Mouse (Mus musculus) heart, embryonic 16.5 days (tissue): ENCODE data around the gene C1qtnf5. TPM values are rescaled to one million over a fixed set of nuclear protein-coding genes. Genes with fewer than 3 reads are reported as not detected.

ENCODE experiments used
- ATAC-seq: fragments of 200-750 bp; cut with Nextera tagmentation; replicated peaks from 2 replicates; pipeline ENCODE4 v1.8.0; 2017; ENCODE audit warnings: moderate number of reproducible peaks; ENCODE audit not compliant: insufficient read depth, low FRiP score; ENCODE audit errors: extremely low read depth
- H3K27ac ChIP-seq: fragments of 300-500 bp; sonication (generic); 2 replicates; pipeline ENCODE4 v1.5.1; 2014; ENCODE audit warnings: mild to moderate bottlenecking, low read length, control low read depth, moderate library complexity
- H3K27me3 ChIP-seq: fragments of 300-500 bp; sonication (generic); 2 replicates; pipeline ENCODE4 v1.6.1; 2014; ENCODE audit warnings: low read length, mixed read lengths; ENCODE audit not compliant: control insufficient read depth, insufficient read depth
- H3K36me3 ChIP-seq: fragments of 300-500 bp; sonication (generic); 2 replicates; pipeline ENCODE4 v1.6.1; 2014; ENCODE audit not compliant: control insufficient read depth, insufficient read depth
- H3K4me1 ChIP-seq: fragments of 300-500 bp; sonication (generic); 2 replicates; pipeline ENCODE4 v1.6.1; 2014; ENCODE audit warnings: low read length, mixed read lengths; ENCODE audit not compliant: control insufficient read depth, insufficient read depth
- H3K4me2 ChIP-seq: fragments of 300-500 bp; sonication (generic); 2 replicates; pipeline ENCODE4 v1.6.1; 2014; ENCODE audit warnings: low read depth, mild to moderate bottlenecking, control low read depth, low read length
- H3K4me3 ChIP-seq: fragments of 300-500 bp; sonication (generic); 2 replicates; pipeline ENCODE4 v1.5.1; 2014; ENCODE audit warnings: mild to moderate bottlenecking, control low read depth, low read length
- H3K9ac ChIP-seq: fragments of 300-500 bp; sonication (generic); 2 replicates; pipeline ENCODE4 v1.6.1; 2014; ENCODE audit warnings: low read length, control low read depth
- H3K9me3 ChIP-seq: fragments of 300-500 bp; sonication (generic); replicated peaks from 2 replicates; pipeline ENCODE4 v1.6.1; 2016; ENCODE audit warnings: low read length; ENCODE audit not compliant: control insufficient read depth
- WGBS: fragments of 180-500 bp; shearing (Covaris S2); extraction: QIAGEN DNeasy Blood & Tissue Kit; methylation state at CpG from one replicate; pipeline ENCODE4 v1.1.7; 2014; 5-methylcytosine and 5-hydroxymethylcytosine counted together
- polyA plus RNA-seq: library from polyadenylated mRNA; unstranded; fragments of >200 nt; fragmentation: Nextera tagmentation; extraction: Ambion mirVana; gene quantifications from 2 replicates; pipeline ENCODE4 v1.2.1, GENCODE M21; 2015

Gene C1qtnf5
- polyA plus RNA-seq, 1 experiment from 2014 or later: 3.5 TPM

DNA sequence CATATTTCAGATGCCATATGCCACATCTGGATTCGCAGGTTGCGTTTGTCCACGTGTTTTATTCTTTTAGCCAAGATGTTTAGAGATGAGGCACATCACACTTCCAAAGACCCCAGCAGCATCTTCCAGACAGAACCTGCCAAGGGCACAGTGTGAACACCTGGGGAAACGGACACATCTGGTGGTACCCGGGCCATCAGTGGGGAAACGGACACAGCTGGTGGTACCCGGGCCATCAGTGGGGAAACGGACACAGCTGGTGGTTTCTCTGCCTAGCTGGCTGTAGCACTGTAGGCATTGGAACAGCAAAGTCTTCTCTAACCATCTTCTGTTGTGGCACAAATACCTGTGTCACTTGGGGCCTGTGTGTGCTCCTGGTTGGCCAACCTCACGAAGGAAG is 11.3 kb upstream of the C1qtnf5 start:
- H3K4me2 ChIP-seq: no peak overlapping the region
- H3K27ac ChIP-seq: peak overlapping the region; percentile 89
- ATAC-seq: no peak
- H3K9me3 ChIP-seq: no peaks in the 10 kb centered on the region
- no peaks in the 10 kb centered on the region for H3K27me3 ChIP-seq
- no peak overlapping the region for H3K4me3 ChIP-seq
- peaks cover 11% of the 10 kb centered on the region for H3K4me1 ChIP-seq
- 82% methylated on average over 9 of the region's 9 CpGs for WGBS
- H3K36me3 ChIP-seq: peaks cover 22% of the 10 kb centered on the region
- H3K9ac ChIP-seq: no peak overlapping the region

DNA sequence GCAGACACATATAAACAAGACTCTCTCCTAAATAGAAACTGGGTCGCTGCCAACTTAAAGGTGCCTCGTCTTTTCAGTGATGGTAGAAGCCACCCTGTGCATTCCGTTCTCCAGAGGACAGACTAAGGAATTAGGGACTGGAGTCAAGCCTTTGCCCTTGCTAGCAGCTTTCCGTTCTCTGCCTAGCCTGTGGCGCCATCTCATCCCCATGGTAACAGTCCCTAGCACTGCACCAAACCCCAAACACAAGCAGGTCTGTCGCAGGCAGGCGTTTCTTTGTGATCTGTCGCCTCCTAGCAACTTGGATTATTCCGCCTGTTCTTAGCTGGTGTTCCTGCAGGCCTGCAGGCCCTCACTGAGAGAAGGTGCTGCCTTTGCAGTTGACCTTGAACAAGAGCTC is 10.5 kb upstream of the C1qtnf5 start:
- Histone ChIP-seq H3K27ac (peak overlapping the region; percentile 89), H3K4me3 (no peak overlapping the region), H3K4me1 (peaks cover 11% of the 10 kb centered on the region), H3K27me3 (no peaks in the 10 kb centered on the region), H3K9me3 (no peaks in the 10 kb centered on the region), H3K36me3 (peaks cover 15% of the 10 kb centered on the region), H3K4me2 (no peak overlapping the region), H3K9ac (no peak overlapping the region)
- WGBS: 22% methylated on average over 9 of the region's 9 CpGs
- ATAC-seq: peak; percentile 67

- no peak within 1 kb of the TSS for H3K4me3 ChIP-seq
- H3K9ac ChIP-seq: no peak within 1 kb of the TSS
- H3K27ac ChIP-seq: no peak within 1 kb of the TSS
- no peaks in the 10 kb centered on the region for H3K27me3 ChIP-seq
- H3K36me3 ChIP-seq: peaks cover 3% of the 10 kb centered on the region; the same call in 1 of the 2 replicates
- no peaks in the 10 kb centered on the region for H3K9me3 ChIP-seq
- H3K4me2 ChIP-seq: no peak within 1 kb of the TSS
- H3K4me1 ChIP-seq: no peaks in the 10 kb centered on the region; the same call in 1 of the 2 replicates
- 75% methylated on average over 9 of the region's 9 CpGs for WGBS
- ATAC-seq: no peak
These were observed 5.6 kb upstream of the C1qtnf5 start, which contains the start of gene Mfrp for GRCm38 (mm10) chr9:44101490-44101889. Gene Mfrp, plus strand, starts transcription at chr9:44101729.

- peaks cover 3% of the 10 kb centered on the region; the same call in 1 of the 2 replicates for H3K36me3 ChIP-seq
- no peaks in the 10 kb centered on the region for H3K27me3 ChIP-seq
- H3K9ac ChIP-seq: no peak overlapping the region
- H3K27ac ChIP-seq: no peak overlapping the region
- no peak overlapping the region for H3K4me2 ChIP-seq
- ATAC-seq: no peak
- H3K9me3 ChIP-seq: no peaks in the 10 kb centered on the region
- peaks cover 28% of the 10 kb centered on the region for H3K4me1 ChIP-seq
- H3K4me3 ChIP-seq: no peak overlapping the region
- 86% methylated on average over 7 of the region's 7 CpGs for WGBS
These were observed 2.2 kb upstream of the C1qtnf5 start for GRCm38 (mm10) chr9:44104881-44105280.

GRCm38 (mm10) chr9:44105781-44106180 is 1.3 kb upstream of the C1qtnf5 start:
- Histone ChIP-seq H3K36me3 (peaks cover 3% of the 10 kb centered on the region; the same call in 1 of the 2 replicates), H3K9me3 (no peaks in the 10 kb centered on the region), H3K9ac (no peak overlapping the region), H3K27ac (no peak overlapping the region), H3K4me2 (no peak overlapping the region), H3K27me3 (no peaks in the 10 kb centered on the region), H3K4me1 (peaks cover 34% of the 10 kb centered on the region), H3K4me3 (no peak overlapping the region)
- 79% methylated on average over 10 of the region's 10 CpGs for WGBS
- no peak for ATAC-seq

GRCm38 (mm10) chr9:44106182-44106581 is 863 bp upstream of the C1qtnf5 start:
- Histone ChIP-seq H3K36me3 (peaks cover 3% of the 10 kb centered on the region; the same call in 1 of the 2 replicates), H3K27me3 (no peaks in the 10 kb centered on the region), H3K4me3 (no peak overlapping the region), H3K4me2 (no peak overlapping the region), H3K27ac (no peak overlapping the region), H3K9me3 (no peaks in the 10 kb centered on the region), H3K4me1 (peaks cover 34% of the 10 kb centered on the region), H3K9ac (no peak overlapping the region)
- ATAC-seq: no peak
- WGBS: 97% methylated on average over 7 of the region's 7 CpGs

GRCm38 (mm10) chr9:44106596-44106995 is 449 bp upstream of the C1qtnf5 start:
- Histone ChIP-seq H3K27me3 (no peaks in the 10 kb centered on the region), H3K4me3 (no peak overlapping the region), H3K9me3 (no peaks in the 10 kb centered on the region), H3K27ac (peak overlapping the region; percentile 52), H3K36me3 (peaks cover 3% of the 10 kb centered on the region; the same call in 1 of the 2 replicates), H3K9ac (no peak overlapping the region), H3K4me2 (peak overlapping the region; percentile 44; the same call in 1 of the 2 replicates), H3K4me1 (peaks cover 34% of the 10 kb centered on the region)
- WGBS: 73% methylated on average over 4 of the region's 4 CpGs
- ATAC-seq: no peak

DNA sequence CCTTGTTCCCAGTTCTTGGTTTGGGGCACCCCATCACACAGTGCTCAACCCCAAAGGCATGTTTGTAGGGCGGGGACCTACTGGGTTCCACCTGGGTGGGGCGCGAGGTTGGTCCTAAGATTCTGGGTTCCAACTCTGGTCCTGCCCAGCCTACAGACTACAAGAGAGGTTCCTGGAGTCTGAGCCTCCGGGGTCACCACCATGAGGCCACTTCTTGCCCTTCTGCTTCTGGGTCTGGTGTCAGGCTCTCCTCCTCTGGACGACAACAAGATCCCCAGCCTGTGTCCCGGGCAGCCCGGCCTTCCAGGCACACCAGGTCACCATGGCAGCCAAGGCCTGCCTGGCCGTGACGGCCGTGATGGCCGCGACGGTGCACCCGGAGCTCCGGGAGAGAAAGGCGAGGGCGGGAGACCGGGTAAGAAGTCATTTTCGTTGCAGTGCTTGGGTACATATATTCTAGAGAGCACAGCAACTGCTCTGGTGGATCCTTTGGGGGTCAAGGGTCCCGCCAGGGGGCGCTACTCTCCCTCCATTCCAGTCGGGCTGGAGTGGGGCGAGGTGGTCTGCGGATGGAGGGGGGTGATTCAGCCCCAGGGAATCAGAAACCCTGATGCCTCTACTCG is 623 bp downstream of the C1qtnf5 start:
- H3K27ac ChIP-seq: peak overlapping the region; percentile 82
- WGBS: 43% methylated on average over 25 of the region's 25 CpGs
- peak overlapping the region; percentile 23 for H3K4me3 ChIP-seq

DNA sequence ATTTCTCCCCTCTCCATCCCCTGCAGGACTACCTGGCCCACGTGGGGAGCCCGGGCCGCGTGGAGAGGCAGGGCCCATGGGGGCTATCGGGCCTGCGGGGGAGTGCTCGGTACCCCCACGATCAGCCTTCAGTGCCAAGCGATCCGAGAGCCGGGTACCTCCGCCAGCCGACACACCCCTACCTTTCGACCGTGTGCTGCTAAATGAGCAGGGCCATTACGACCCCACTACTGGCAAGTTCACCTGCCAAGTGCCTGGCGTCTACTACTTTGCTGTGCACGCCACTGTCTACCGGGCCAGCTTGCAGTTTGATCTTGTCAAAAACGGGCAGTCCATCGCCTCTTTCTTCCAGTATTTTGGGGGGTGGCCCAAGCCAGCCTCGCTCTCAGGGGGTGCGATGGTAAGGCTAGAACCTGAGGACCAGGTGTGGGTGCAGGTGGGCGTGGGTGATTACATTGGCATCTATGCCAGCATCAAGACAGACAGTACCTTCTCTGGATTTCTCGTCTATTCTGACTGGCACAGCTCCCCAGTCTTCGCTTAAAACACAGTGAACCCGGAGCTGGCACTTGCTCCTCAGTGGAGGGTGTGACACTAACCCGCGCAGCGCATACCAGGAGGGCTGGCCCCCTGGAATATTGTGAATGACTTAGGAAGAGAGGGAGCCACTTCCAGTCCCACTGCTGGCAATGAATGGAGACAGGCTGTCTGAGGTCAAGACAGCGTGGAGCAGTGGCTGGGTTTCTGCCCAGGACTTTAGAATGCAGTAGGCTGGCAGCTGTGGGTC is 1.4 kb downstream of the C1qtnf5 start:
- peak overlapping the region; percentile 44; the same call in 1 of the 2 replicates for H3K4me2 ChIP-seq
- no peaks in the 10 kb centered on the region for H3K9me3 ChIP-seq
- ATAC-seq: no peak
- no peak overlapping the region for H3K4me3 ChIP-seq
- WGBS: 79% methylated on average over 31 of the region's 31 CpGs
- H3K27ac ChIP-seq: no peak overlapping the region
- no peaks in the 10 kb centered on the region for H3K27me3 ChIP-seq
- H3K36me3 ChIP-seq: peaks cover 3% of the 10 kb centered on the region; the same call in 1 of the 2 replicates
- H3K9ac ChIP-seq: peak overlapping the region; percentile 41; the same call in 1 of the 2 replicates
- H3K4me1 ChIP-seq: peaks cover 36% of the 10 kb centered on the region

More for the DNA sequence above, 623 bp downstream of the C1qtnf5 start:
- Histone ChIP-seq H3K9me3 (no peaks in the 10 kb centered on the region), H3K4me2 (peak overlapping the region; percentile 44), H3K9ac (peak overlapping the region; percentile 38), H3K36me3 (peaks cover 3% of the 10 kb centered on the region; the same call in 1 of the 2 replicates), H3K4me1 (peaks cover 36% of the 10 kb centered on the region), H3K27me3 (no peaks in the 10 kb centered on the region)
- ATAC-seq: 0 out of 2 replicates have a peak, but pooled peaks have one; percentile 1
